Mouse (Mus musculus) heart, postnatal 10 days (tissue): Measurements from ENCODE around the gene Fntb. TPM values are rescaled to one million over a fixed set of nuclear protein-coding genes. Genes with fewer than 3 reads are reported as not detected.

Source experiments
- DNase-seq, 2 experiments: peaks; one replicate each; pipeline ENCODE4 v3.0.0; 2021
- intact Hi-C: fragments of 180-260 bp; cut with DNase I; formaldehyde crosslinking; loops from one replicate; pipeline ENCODE4 v1.15.1; 2025
- total RNA-seq, 2 experiments: library from RNA; stranded (reverse); gene quantifications; 2 replicates each; pipeline ENCODE4 v1.2.3; 2021

Gene Fntb
- total RNA-seq, 2 experiments from 2014 or later: 14.7 to 15.4 TPM

GRCm38 (mm10) chr12:76883824-76884223 is 118.4 kb downstream of the Fntb start:
- intact Hi-C loops: loop anchor here (2.0 kb wide), 1 partner anchor 43 kb away; no protein-coding TSS in a partner anchor
- DNase-seq: peak; percentile 91

GRCm38 (mm10) chr12:76885103-76885502 is 119.7 kb downstream of the Fntb start:
- DNase-seq: no peak
- intact Hi-C loops: loop anchor here (2.0 kb wide), 1 partner anchor 42 kb away; no protein-coding TSS in a partner anchor

- no peak for DNase-seq
- intact Hi-C loops: no loop called here
Measured at GRCm38 (mm10) chr12:76886826-76887225, 121.4 kb downstream of the Fntb start.

- intact Hi-C loops: no loop called here
Measured at GRCm38 (mm10) chr12:76887941-76888340, 122.6 kb downstream of the Fntb start.

GRCm38 (mm10) chr12:76889404-76890184 is 124.2 kb downstream of the Fntb start:
- no peak for DNase-seq
- intact Hi-C loops: no loop called here

More at GRCm38 (mm10) chr12:76887941-76888340, 122.6 kb downstream of the Fntb start:
- no peak for DNase-seq

- DNase-seq: no peak
- intact Hi-C loops: no loop called here
Measured at GRCm38 (mm10) chr12:76891160-76891559, 125.8 kb downstream of the Fntb start.

GRCm38 (mm10) chr12:76892910-76893695 is 127.7 kb downstream of the Fntb start:
- DNase-seq: no peak
- intact Hi-C loops: no loop called here

- DNase-seq: no peak
- intact Hi-C loops: loop anchor here (5.0 kb wide), 1 partner anchor 62 kb away; no protein-coding TSS in a partner anchor
Measured at GRCm38 (mm10) chr12:76894792-76895559, 129.6 kb downstream of the Fntb start.

GRCm38 (mm10) chr12:76895777-76896176 is 130.4 kb downstream of the Fntb start:
- intact Hi-C loops: loop anchor here (5.0 kb wide), 1 partner anchor 62 kb away; no protein-coding TSS in a partner anchor
- DNase-seq: peak in 1 of 2 experiments; percentile 27

GRCm38 (mm10) chr12:76896566-76896965 is 131.2 kb downstream of the Fntb start:
- intact Hi-C loops: loop anchor here (5.0 kb wide), 1 partner anchor 61 kb away; no protein-coding TSS in a partner anchor
- no peak for DNase-seq

- intact Hi-C loops: loop anchor here (5.0 kb wide), 1 partner anchor 60 kb away; no protein-coding TSS in a partner anchor
- DNase-seq: no peak
Measured at GRCm38 (mm10) chr12:76897006-76897405, 131.6 kb downstream of the Fntb start.

GRCm38 (mm10) chr12:76898141-76898540 is 132.8 kb downstream of the Fntb start:
- intact Hi-C loops: loop anchor here (5.0 kb wide), 1 partner anchor 59 kb away; no protein-coding TSS in a partner anchor
- DNase-seq: no peak

GRCm38 (mm10) chr12:76899261-76899975 is 134.0 kb downstream of the Fntb start:
- no peak for DNase-seq
- intact Hi-C loops: loop anchor here (5.0 kb wide), 1 partner anchor 58 kb away; no protein-coding TSS in a partner anchor

GRCm38 (mm10) chr12:76901508-76902294 is 136.3 kb downstream of the Fntb start:
- intact Hi-C loops: no loop called here
- DNase-seq: no peak

- intact Hi-C loops: no loop called here
- no peak for DNase-seq
Measured at GRCm38 (mm10) chr12:76906278-76906677, 140.9 kb downstream of the Fntb start.

GRCm38 (mm10) chr12:76909218-76909617 is 143.8 kb downstream of the Fntb start:
- DNase-seq: no peak
- intact Hi-C loops: no loop called here

GRCm38 (mm10) chr12:76910258-76910940 is 145.0 kb downstream of the Fntb start:
- intact Hi-C loops: no loop called here
- DNase-seq: no peak

- no peak for DNase-seq
- intact Hi-C loops: no loop called here
Measured at GRCm38 (mm10) chr12:76911171-76911726, 145.9 kb downstream of the Fntb start.
